In genomic region chr1:74047722-74048121, GRCm38 (mm10) we compare ENCODE assay signal across 11 mouse cellular contexts.
DNase-seq lines count a peak whose midpoint lies in the region; ATAC-seq and TF ChIP-seq lines count a peak whose summit lies in the region.
"Had no signal": no experiment of that assay in that cellular context is flagged by ENCODE, and none has a peak within 500 bp of the region (broad histone marks: within the 10 kb centered on the region; RNA-seq: fewer than 3 reads in every experiment).

No protein-coding gene starts in this region.

- TF ChIP-seq CTCF in kidney, adult 2 months (conservative IDR thresholded peaks at IDR 0.05; ENCODE audit: insufficient read depth, insufficient read length, low read depth, low read length) = peak; percentile 45; the same call in 1 of the 2 replicates

- 68% methylated on average over 6 of the region's 6 CpGs for WGBS in kidney, embryonic 14.5 days
- 31% methylated on average over 6 of the region's 6 CpGs for WGBS in kidney, adult 2 months

- no peak for ATAC-seq in kidney, embryonic 14.5 days (ENCODE audit: low FRiP score, low TSS enrichment)
- ATAC-seq: forebrain, postnatal 0 days; midbrain, embryonic 13.5 days had no signal

- no peaks in the 10 kb centered on the region for H3K36me3 ChIP-seq in kidney, embryonic 14.5 days (ENCODE audit: control insufficient read depth, insufficient read depth, low read length)
- H3K36me3 ChIP-seq in kidney, adult 2 months (ENCODE audit: control insufficient read depth, insufficient read depth, low read length) = no peaks in the 10 kb centered on the region
- H3K36me3 ChIP-seq: midbrain, embryonic 13.5 days had no signal

- no peaks in the 10 kb centered on the region for H3K27me3 ChIP-seq in kidney, embryonic 14.5 days (ENCODE audit: control insufficient read depth, insufficient read depth, low read length)
- H3K27me3 ChIP-seq in kidney, adult 2 months (replicated peaks; ENCODE audit: control insufficient read depth, insufficient read depth, low read length) = no peaks in the 10 kb centered on the region
- H3K27me3 ChIP-seq: midbrain, embryonic 13.5 days had no signal

- H3K4me2 ChIP-seq in kidney, embryonic 14.5 days (replicated peaks; ENCODE audit: low read depth, low read length) = no peak overlapping the region
- H3K4me2 ChIP-seq: midbrain, embryonic 13.5 days had no signal

- no peak overlapping the region for H3K9ac ChIP-seq in kidney, embryonic 14.5 days (ENCODE audit: low read depth, low read length)
- H3K9ac ChIP-seq: forebrain, postnatal 0 days; midbrain, embryonic 13.5 days had no signal

- peaks cover 22% of the 10 kb centered on the region for H3K4me1 ChIP-seq in kidney, embryonic 14.5 days (ENCODE audit: control insufficient read depth, insufficient read depth, low read length)
- H3K4me1 ChIP-seq in kidney, adult 2 months (ENCODE audit: control insufficient read depth, insufficient read depth, low read length) = peaks cover 69% of the 10 kb centered on the region

- no peak overlapping the region for H3K27ac ChIP-seq in kidney, embryonic 14.5 days (ENCODE audit: low read depth, low read length)
- H3K27ac ChIP-seq in kidney, adult 2 months (ENCODE audit: insufficient read depth, low read depth, low read length) = peak overlapping the region; percentile 92
- H3K27ac ChIP-seq: midbrain, embryonic 13.5 days had no signal

- H3K9me3 ChIP-seq in kidney, embryonic 14.5 days (ENCODE audit: control insufficient read depth, low read length) = no peaks in the 10 kb centered on the region
- H3K9me3 ChIP-seq: midbrain, embryonic 13.5 days had no signal

- peak; percentile 95 for DNase-seq in kidney, adult 11 months
- peak; percentile 97 for DNase-seq in kidney, adult 2 months
- peak; percentile 93 for DNase-seq in kidney, postnatal 14 days
- peak; percentile 63 for DNase-seq in lung, postnatal 36 days
- no peak for DNase-seq in thymus, postnatal 36 days
- no peak for DNase-seq in cerebellum, postnatal 36 days
- DNase-seq: adrenal gland, adult 2 months; forebrain, postnatal 0 days; left cerebral cortex, postnatal 4 days had no signal

- no peak overlapping the region for H3K4me3 ChIP-seq in kidney, embryonic 14.5 days (ENCODE audit: low read length)
- no peak overlapping the region for H3K4me3 ChIP-seq in kidney, adult 2 months (ENCODE audit: insufficient read depth, low read depth, low read length)
- H3K4me3 ChIP-seq: midbrain, embryonic 13.5 days had no signal

- TF ChIP-seq POLR2A in kidney, adult 2 months (IDR thresholded peaks at IDR 0.05; ENCODE audit: low read depth, low read length) = no peak

Comparison
In these comparisons a context has a peak if more than half of its experiments do, and no peak if none do; other contexts are left out.
1. DNase-seq: peak in kidney, adult 11 months (single experiment), kidney, adult 2 months (single experiment), kidney, postnatal 14 days (single experiment) and lung, postnatal 36 days (single experiment); none in thymus, postnatal 36 days (0 of 2) and cerebellum, postnatal 36 days (0 of 2).